Mouse (Mus musculus): ENCODE measurements at regions not wholly inside any gene's neighbourhood (a gene's known extent, or its start where the extent isn't known, plus 50 kb on each side); places are given as distances from the start of the nearest gene placed in this dataset.

GRCm38 (mm10) chr2:133235175-133235920 is 289.6 kb upstream of the Fermt1 start:
- TF ChIP-seq CTCF (conservative IDR thresholded peaks at IDR 0.05; ENCODE audit: low read length) (no peak), POU5F1 (IDR thresholded peaks at IDR 0.05; ENCODE audit: borderline replicate concordance, low read length) (no peak), NANOG (IDR thresholded peaks at IDR 0.05; ENCODE audit: borderline replicate concordance, low read length) (no peak)

Data from E14TG2a.4 (cell line).